Mouse (Mus musculus): ENCODE measurements at regions not wholly inside any gene's neighbourhood (a gene's known extent, or its start where the extent isn't known, plus 50 kb on each side); places are given as distances from the start of the nearest gene placed in this dataset.
A peak's percentile ranks its signal among the peaks of the same experiment; 100 is the strongest.

DNA sequence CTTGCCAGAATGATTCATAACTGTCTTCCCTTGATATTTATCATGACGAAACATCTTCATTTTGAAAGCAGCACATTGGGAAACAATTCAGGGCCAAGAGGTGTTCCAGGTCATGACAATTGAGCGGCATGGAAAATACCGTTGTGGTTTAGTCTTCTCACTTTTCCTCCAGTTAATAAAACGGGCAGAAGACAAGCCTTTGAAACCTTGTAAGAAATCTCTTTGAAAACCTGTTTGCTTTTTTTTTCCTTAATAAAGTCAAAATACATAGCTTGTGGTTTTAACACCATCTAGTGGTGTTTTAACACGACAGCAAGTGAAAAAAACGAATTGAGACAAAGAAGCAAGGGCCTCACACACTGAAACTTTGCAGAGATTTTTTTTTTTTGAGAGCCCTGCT is 1389.0 kb upstream of the Acvr2a start:
- H3K4me2 ChIP-seq: no peak overlapping the region
- no peak overlapping the region for H3K9ac ChIP-seq
- no peak overlapping the region for H3K27ac ChIP-seq
- no peaks in the 10 kb centered on the region for H3K4me1 ChIP-seq
- H3K9me3 ChIP-seq: no peaks in the 10 kb centered on the region
- no peak overlapping the region for H3K4me3 ChIP-seq (replicated peaks)
- no peaks in the 10 kb centered on the region for H3K36me3 ChIP-seq (replicated peaks)
- 31% methylated on average over 6 of the region's 6 CpGs for WGBS
- H3K27me3 ChIP-seq: no peaks in the 10 kb centered on the region
- no peak for ATAC-seq (ENCODE audit: low FRiP score)

- WGBS: 66% methylated on average over 2 of the region's 2 CpGs
- Histone ChIP-seq H3K36me3 (replicated peaks) (no peaks in the 10 kb centered on the region), H3K4me1 (no peaks in the 10 kb centered on the region), H3K4me2 (no peak overlapping the region), H3K9ac (no peak overlapping the region), H3K27me3 (no peaks in the 10 kb centered on the region), H3K27ac (no peak overlapping the region), H3K9me3 (no peaks in the 10 kb centered on the region), H3K4me3 (replicated peaks) (no peak overlapping the region)
- ATAC-seq (ENCODE audit: low FRiP score): no peak
Observed at GRCm38 (mm10) chr2:47429843-47430242, 1384.1 kb upstream of the Acvr2a start.

GRCm38 (mm10) chr2:47466043-47466442 is 1347.9 kb upstream of the Acvr2a start:
- 67% methylated on average over 4 of the region's 4 CpGs for WGBS
- ATAC-seq (ENCODE audit: low FRiP score): no peak

GRCm38 (mm10) chr2:47491874-47492539 is 1321.9 kb upstream of the Acvr2a start:
- Histone ChIP-seq H3K27ac (no peak overlapping the region), H3K9ac (no peak overlapping the region), H3K27me3 (no peaks in the 10 kb centered on the region), H3K4me2 (no peak overlapping the region), H3K4me3 (replicated peaks) (no peak overlapping the region), H3K4me1 (no peaks in the 10 kb centered on the region), H3K36me3 (replicated peaks) (no peaks in the 10 kb centered on the region), H3K9me3 (no peaks in the 10 kb centered on the region)
- 13% methylated on average over 5 of the region's 5 CpGs for WGBS
- ATAC-seq (ENCODE audit: low FRiP score): peak; percentile 72; the same call in 1 of the 2 replicates

More at GRCm38 (mm10) chr2:47466043-47466442, 1347.9 kb upstream of the Acvr2a start:
- H3K36me3 ChIP-seq (replicated peaks): no peaks in the 10 kb centered on the region
- H3K9ac ChIP-seq: no peak overlapping the region
- H3K4me1 ChIP-seq: no peaks in the 10 kb centered on the region
- H3K27ac ChIP-seq: no peak overlapping the region
- no peak overlapping the region for H3K4me2 ChIP-seq
- H3K27me3 ChIP-seq: no peaks in the 10 kb centered on the region
- H3K9me3 ChIP-seq: no peaks in the 10 kb centered on the region
- H3K4me3 ChIP-seq (replicated peaks): no peak overlapping the region

Measured in forebrain, embryonic 12.5 days (tissue).